Mouse (Mus musculus) kidney, adult 9 months (tissue): ENCODE data around the gene Pex11b.
"Not testable (repeated sequence)": the region's sequence is repeated elsewhere in the genome, so short reads cannot be mapped to it uniquely, and the experiment has no call there.

Experiments used
- DNase-seq: peaks from one replicate; pipeline ENCODE4 v3.0.0; 2022

The Pex11b gene

GRCm38 (mm10) chr3:96629729-96630600, 5.2 kb upstream of the Pex11b start, which contains the start of gene Rbm8a:
Gene Rbm8a (plus strand): TSS chr3:96629933.
- DNase-seq = peak; percentile 98

GRCm38 (mm10) chr3:96632058-96632457, 3.1 kb upstream of the Pex11b start:
- no peak for DNase-seq

- no peak for DNase-seq
Measured at GRCm38 (mm10) chr3:96634015-96634414, 1.2 kb upstream of the Pex11b start.

- DNase-seq = no peak
Measured at GRCm38 (mm10) chr3:96635906-96636305, 730 bp downstream of the Pex11b start.

GRCm38 (mm10) chr3:96636448-96636847, 1.3 kb downstream of the Pex11b start:
- DNase-seq = no peak

GRCm38 (mm10) chr3:96639219-96639618, 4.0 kb downstream of the Pex11b start:
- peak; percentile 75 for DNase-seq

GRCm38 (mm10) chr3:96645018-96645649, 10.0 kb downstream of the Pex11b start, which contains the start of gene Itga10:
Gene Itga10 (plus strand): TSS chr3:96645584.
- peak; percentile 47 for DNase-seq

GRCm38 (mm10) chr3:96647365-96647764, 12.2 kb downstream of the Pex11b start:
- DNase-seq = no peak

- DNase-seq = no peak
Measured at GRCm38 (mm10) chr3:96660901-96661300, 25.7 kb downstream of the Pex11b start.

GRCm38 (mm10) chr3:96662731-96663316, 27.6 kb downstream of the Pex11b start:
- DNase-seq = no peak

GRCm38 (mm10) chr3:96663432-96664239, 28.5 kb downstream of the Pex11b start:
- peak; percentile 80 for DNase-seq

GRCm38 (mm10) chr3:96665732-96666363, 30.7 kb downstream of the Pex11b start:
- not testable (repeated sequence) for DNase-seq

- peak; percentile 74 for DNase-seq
Measured at GRCm38 (mm10) chr3:96666916-96667315, 31.7 kb downstream of the Pex11b start.

GRCm38 (mm10) chr3:96667316-96667715, 32.1 kb downstream of the Pex11b start:
- peak; percentile 52 for DNase-seq

GRCm38 (mm10) chr3:96668424-96669067, 33.4 kb downstream of the Pex11b start:
- DNase-seq = no peak

GRCm38 (mm10) chr3:96669727-96670468, 34.7 kb downstream of the Pex11b start, which contains the start of gene Ankrd35:
Gene Ankrd35 (plus strand): TSS chr3:96670131.
- DNase-seq = peak; percentile 88

GRCm38 (mm10) chr3:96671519-96671918, 36.3 kb downstream of the Pex11b start:
- DNase-seq = no peak

- no peak for DNase-seq
Measured at GRCm38 (mm10) chr3:96673514-96673913, 38.3 kb downstream of the Pex11b start.

- DNase-seq = no peak
Measured at GRCm38 (mm10) chr3:96674442-96674841, 39.3 kb downstream of the Pex11b start.

- no peak for DNase-seq
Measured at GRCm38 (mm10) chr3:96675171-96675570, 40.0 kb downstream of the Pex11b start.

GRCm38 (mm10) chr3:96675690-96676089, 40.5 kb downstream of the Pex11b start:
- DNase-seq = no peak
